Mouse (Mus musculus): ENCODE measurements around the gene Mtx1. TPM values are rescaled to one million over a fixed set of nuclear protein-coding genes. Genes with fewer than 3 reads are reported as not detected.

The Mtx1 gene
- 19.8 TPM for polyA plus RNA-seq (2014; fragmentation: Illumina TruSeq; extraction: RNeasy Lipid Tissue Mini Kit (QIAGEN cat#74804); ENCODE audit: low replicate concordance)

GRCm38 (mm10) chr3:89226900-89227299, at the start of gene Mtx1:
TSS of gene Mtx1 (minus strand) at chr3:89227088.

GRCm38 (mm10) chr3:89270051-89270755, 43.3 kb upstream of the Mtx1 start, which contains the start of gene Slc50a1:
TSS of gene Slc50a1 (minus strand) at chr3:89270570.

DNA sequence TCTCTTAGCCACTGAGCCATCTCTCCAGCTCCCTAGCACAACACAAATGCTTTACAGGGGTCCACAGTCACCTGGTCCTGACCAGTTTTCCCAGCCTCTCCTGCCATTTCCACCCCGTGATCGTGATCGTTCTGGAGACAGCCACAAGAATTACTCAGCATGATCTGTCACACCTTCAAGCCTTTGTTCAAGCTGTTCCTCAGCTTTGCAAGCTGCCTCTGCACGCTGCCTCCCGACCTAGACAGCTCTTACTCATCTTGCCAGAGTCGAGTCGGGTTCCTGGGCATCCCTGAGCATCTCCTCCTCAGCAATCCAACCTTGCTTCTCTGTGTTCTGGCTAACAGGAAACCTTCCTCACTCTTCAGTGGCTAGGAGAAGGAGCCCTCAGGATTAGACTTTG, 32.2 kb upstream of the Mtx1 start, which contains the start of gene Dpm3:
Gene Dpm3, plus strand, starts transcription at position 283 of the 400 bp plus-strand sequence.

DNA sequence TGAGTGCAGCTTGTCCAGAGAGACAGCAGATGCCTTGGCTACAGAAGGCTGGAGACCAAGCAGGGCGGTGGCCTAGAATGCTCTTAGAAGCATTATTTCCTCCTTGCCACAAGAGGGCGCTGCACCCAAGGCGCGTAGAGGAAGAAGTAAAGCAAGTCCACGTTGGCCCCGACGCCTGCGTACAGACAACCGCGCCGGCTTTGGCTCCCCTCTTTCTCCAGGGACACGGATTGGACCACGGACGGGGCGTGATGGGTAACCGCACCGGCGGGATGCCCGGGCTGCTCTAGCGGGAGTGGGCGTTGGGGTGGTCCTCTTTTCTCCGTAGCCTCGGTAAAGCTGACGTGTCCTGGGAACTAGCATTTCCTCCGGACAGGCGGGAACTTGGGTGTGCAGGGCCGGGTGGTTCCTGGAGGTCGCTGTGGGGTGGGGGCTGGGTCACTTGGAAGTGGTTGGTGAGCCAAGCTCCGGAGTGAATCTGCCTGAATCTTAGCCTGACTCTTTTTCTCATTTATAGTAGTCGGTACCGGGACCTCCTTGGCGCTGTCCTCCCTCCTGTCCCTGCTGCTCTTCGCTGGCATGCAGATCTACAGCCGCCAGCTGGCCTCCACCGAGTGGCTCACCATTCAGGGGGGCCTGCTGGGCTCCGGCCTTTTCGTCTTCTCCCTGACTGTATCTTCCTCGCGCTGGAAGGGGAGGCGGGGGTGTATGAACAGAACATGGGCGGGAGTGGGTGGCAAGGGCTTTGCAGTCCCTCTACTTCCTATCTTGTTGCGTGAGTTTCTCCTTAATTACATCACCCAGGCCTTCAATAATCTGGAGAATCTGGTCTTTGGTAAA, 19.6 kb upstream of the Mtx1 start, which contains the start of gene Trim46:
Gene Trim46, minus strand, starts transcription at position 49 of the 840 bp plus-strand sequence.

DNA sequence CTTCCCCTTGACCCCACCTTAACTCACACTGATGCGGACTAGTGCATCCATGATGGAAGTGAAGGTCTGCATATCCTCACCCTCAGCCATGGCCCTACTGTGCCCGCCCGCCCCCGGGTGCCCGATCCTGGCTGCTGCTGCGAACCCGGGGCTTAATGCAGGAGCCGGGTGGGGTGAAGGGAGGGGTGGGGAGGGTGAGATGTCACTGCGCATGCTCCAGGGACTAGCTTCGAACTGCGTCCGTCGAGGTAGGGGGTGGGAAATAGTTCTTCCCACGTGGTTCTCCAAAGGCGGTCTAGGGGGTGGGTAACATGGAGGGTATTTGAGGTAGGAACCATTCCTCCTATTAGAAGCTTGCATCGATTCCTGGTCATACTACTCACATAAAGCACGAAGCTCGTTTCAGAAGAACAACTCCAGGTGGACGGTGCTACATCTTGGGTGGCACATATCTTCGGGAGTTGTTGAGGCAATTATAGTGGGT, 18.8 kb upstream of the Mtx1 start, which contains the start of gene Krtcap2:
Gene Krtcap2, plus strand, starts transcription at position 279 of the 484 bp plus-strand sequence.

DNA sequence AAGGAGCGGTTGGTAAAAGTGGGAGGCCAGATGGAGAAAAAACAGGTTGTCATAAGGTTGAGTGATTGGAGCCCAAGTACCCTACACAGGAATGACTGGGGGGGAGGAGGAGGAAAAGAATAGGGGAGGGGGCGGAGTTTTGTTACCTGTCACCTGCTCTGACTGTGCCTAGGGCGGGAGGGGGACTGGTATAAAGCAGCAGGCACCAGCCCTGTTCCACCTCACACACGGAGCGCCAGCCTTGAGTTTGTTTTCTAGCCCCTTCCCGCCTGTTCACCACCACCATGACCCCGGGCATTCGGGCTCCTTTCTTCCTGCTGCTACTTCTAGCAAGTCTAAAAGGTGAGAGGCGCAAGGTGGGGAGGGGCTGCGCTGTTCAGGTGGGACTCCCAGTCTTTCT, 1.9 kb upstream of the Mtx1 start, which contains the start of gene Muc1:
Gene Muc1, plus strand, starts transcription at position 222 of the 400 bp plus-strand sequence.

GRCm38 (mm10) chr3:89214681-89215411, 12.0 kb downstream of the Mtx1 start, which contains the start of gene Thbs3:
TSS of gene Thbs3 (plus strand) at chr3:89215180.

GRCm38 (mm10) chr3:89202253-89203141, 24.4 kb downstream of the Mtx1 start, which contains the start of gene Gba:
TSS of gene Gba (plus strand) at chr3:89202928.

DNA sequence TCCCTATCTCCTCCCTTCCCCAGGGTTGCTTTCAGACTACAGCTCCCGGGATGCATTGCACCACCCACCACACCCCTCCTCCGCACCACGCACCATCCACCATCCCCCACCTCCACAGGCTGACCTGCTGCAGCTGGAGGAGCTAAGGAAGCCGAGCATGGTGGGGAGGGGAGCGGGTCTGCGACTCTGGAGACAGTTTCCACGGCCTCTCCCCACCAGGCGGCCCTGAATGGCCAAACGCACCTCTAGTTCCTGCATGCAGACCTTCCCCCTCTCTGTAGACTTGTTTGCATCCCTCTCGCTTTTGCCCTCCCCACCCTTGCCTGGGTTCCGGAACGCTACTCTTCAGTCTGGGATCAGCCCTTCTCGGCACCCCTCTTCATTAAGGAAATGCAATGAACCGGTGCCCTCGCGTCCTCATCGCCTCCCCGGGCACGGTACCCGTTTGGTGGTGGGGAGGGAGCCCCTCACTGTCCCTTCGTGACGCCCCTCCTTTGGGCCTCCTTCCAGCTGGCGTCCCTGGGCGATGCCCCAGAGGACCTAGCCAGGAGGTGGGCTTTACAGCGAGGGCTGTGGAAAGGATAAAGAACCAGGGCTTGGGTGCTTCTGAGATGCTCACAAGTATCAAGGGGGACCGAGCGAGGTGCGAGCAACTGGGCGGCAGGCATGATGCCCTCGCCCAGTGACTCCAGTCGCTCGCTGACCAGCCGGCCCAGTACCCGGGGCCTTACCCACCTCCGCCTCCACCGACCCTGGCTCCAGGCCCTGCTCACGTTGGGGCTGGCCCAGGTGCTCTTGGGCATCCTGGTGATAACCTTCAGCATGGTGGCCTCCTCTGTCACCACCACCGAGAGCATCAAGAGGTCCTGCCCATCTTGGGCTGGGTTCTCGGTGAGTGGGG, 43.6 kb downstream of the Mtx1 start, which contains the start of gene Fam189b:
Gene Fam189b, plus strand, starts transcription at position 86 of the 901 bp plus-strand sequence.

GRCm38 (mm10) chr3:89177242-89178106, 49.4 kb downstream of the Mtx1 start, which contains the start of gene Scamp3:
TSS of gene Scamp3 (plus strand) at chr3:89177473.

DNA sequence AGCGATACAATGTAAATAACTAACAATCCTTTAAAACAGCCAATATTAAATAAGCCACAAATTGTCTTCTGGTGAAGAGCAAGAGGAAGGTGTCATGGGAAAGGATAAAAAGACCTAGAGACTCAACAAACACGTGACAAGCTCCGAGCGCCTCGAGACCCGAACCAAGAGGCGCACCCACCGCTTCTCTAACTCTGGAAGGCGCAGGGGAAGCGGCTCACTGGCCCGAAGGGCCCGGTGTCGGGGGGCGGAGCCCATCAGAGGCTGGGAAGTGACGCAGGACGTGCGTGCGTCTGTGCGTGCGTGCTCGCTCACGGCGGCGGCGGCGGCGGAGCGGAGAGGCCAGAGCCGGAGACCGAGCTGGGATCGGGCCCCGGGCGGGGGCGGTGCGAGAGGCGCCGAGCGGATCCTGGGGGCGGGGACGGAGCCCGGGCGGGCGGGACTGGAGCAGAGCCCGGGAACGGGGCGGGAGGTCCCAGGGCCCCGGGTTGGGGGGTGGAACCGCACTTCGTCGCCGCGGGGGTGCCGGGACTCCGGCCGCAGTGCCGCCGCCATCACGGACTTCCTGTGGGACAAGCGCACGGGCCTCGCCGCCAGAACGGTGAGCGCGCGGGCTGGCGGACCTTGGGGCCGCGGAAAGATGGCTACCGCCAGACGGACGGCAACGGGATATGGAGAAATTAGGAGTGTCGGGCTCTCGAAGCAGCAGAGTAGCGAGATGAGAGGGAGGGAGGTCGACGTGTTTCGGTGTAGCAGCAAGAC, 62.2 kb downstream of the Mtx1 start, which contains the start of gene Clk2:
Gene Clk2, plus strand, starts transcription at position 290 of the 762 bp plus-strand sequence.

GRCm38 (mm10) chr3:89159616-89160344, 67.1 kb downstream of the Mtx1 start, which contains the start of gene Hcn3:
TSS of gene Hcn3 (minus strand) at chr3:89160196.

Other genes with a start within 250 kb of the Mtx1 start
- gene Rusc1, start 133.8 kb downstream of the Mtx1 start, polyA plus RNA-seq (2014; fragmentation: Illumina TruSeq; extraction: RNeasy Lipid Tissue Mini Kit (QIAGEN cat#74804); ENCODE audit: low replicate concordance): 11.3 TPM
- not detected for gene Gm43738, start 126.0 kb downstream of the Mtx1 start, polyA plus RNA-seq (2014; fragmentation: Illumina TruSeq; extraction: RNeasy Lipid Tissue Mini Kit (QIAGEN cat#74804); ENCODE audit: low replicate concordance)
- gene Fdps, start 125.1 kb downstream of the Mtx1 start, polyA plus RNA-seq (2014; fragmentation: Illumina TruSeq; extraction: RNeasy Lipid Tissue Mini Kit (QIAGEN cat#74804); ENCODE audit: low replicate concordance): 3.0 TPM
- gene Pklr, start 90.9 kb downstream of the Mtx1 start, polyA plus RNA-seq (2014; fragmentation: Illumina TruSeq; extraction: RNeasy Lipid Tissue Mini Kit (QIAGEN cat#74804); ENCODE audit: low replicate concordance): 83.2 TPM
- gene Hcn3, start 66.9 kb downstream of the Mtx1 start, polyA plus RNA-seq (2014; fragmentation: Illumina TruSeq; extraction: RNeasy Lipid Tissue Mini Kit (QIAGEN cat#74804); ENCODE audit: low replicate concordance): not detected
- 11.5 TPM for gene Clk2, start 62.3 kb downstream of the Mtx1 start, polyA plus RNA-seq (2014; fragmentation: Illumina TruSeq; extraction: RNeasy Lipid Tissue Mini Kit (QIAGEN cat#74804); ENCODE audit: low replicate concordance)
- 8.1 TPM for gene Scamp3, start 49.6 kb downstream of the Mtx1 start, polyA plus RNA-seq (2014; fragmentation: Illumina TruSeq; extraction: RNeasy Lipid Tissue Mini Kit (QIAGEN cat#74804); ENCODE audit: low replicate concordance)
- not detected for gene Fam189b, start 43.9 kb downstream of the Mtx1 start, polyA plus RNA-seq (2014; fragmentation: Illumina TruSeq; extraction: RNeasy Lipid Tissue Mini Kit (QIAGEN cat#74804); ENCODE audit: low replicate concordance)
- 6.2 TPM for gene Gba, start 24.2 kb downstream of the Mtx1 start, polyA plus RNA-seq (2014; fragmentation: Illumina TruSeq; extraction: RNeasy Lipid Tissue Mini Kit (QIAGEN cat#74804); ENCODE audit: low replicate concordance)
- not detected for gene Thbs3, start 11.9 kb downstream of the Mtx1 start, polyA plus RNA-seq (2014; fragmentation: Illumina TruSeq; extraction: RNeasy Lipid Tissue Mini Kit (QIAGEN cat#74804); ENCODE audit: low replicate concordance)
- gene Muc1, start 2.0 kb upstream of the Mtx1 start, polyA plus RNA-seq (2014; fragmentation: Illumina TruSeq; extraction: RNeasy Lipid Tissue Mini Kit (QIAGEN cat#74804); ENCODE audit: low replicate concordance): 1.3 TPM
- gene Krtcap2, start 18.9 kb upstream of the Mtx1 start, polyA plus RNA-seq (2014; fragmentation: Illumina TruSeq; extraction: RNeasy Lipid Tissue Mini Kit (QIAGEN cat#74804); ENCODE audit: low replicate concordance): 14.1 TPM
- not detected for gene Trim46, start 19.2 kb upstream of the Mtx1 start, polyA plus RNA-seq (2014; fragmentation: Illumina TruSeq; extraction: RNeasy Lipid Tissue Mini Kit (QIAGEN cat#74804); ENCODE audit: low replicate concordance)
- gene Dpm3, start 32.3 kb upstream of the Mtx1 start, polyA plus RNA-seq (2014; fragmentation: Illumina TruSeq; extraction: RNeasy Lipid Tissue Mini Kit (QIAGEN cat#74804); ENCODE audit: low replicate concordance): not detected
- 11.5 TPM for gene Slc50a1, start 43.5 kb upstream of the Mtx1 start, polyA plus RNA-seq (2014; fragmentation: Illumina TruSeq; extraction: RNeasy Lipid Tissue Mini Kit (QIAGEN cat#74804); ENCODE audit: low replicate concordance)
- gene Efna1, start 54.1 kb upstream of the Mtx1 start, polyA plus RNA-seq (2014; fragmentation: Illumina TruSeq; extraction: RNeasy Lipid Tissue Mini Kit (QIAGEN cat#74804); ENCODE audit: low replicate concordance): 8.7 TPM
- gene Efna3, start 95.9 kb upstream of the Mtx1 start, polyA plus RNA-seq (2014; fragmentation: Illumina TruSeq; extraction: RNeasy Lipid Tissue Mini Kit (QIAGEN cat#74804); ENCODE audit: low replicate concordance): 0.22 TPM
- not detected for gene Efna4, start 110.9 kb upstream of the Mtx1 start, polyA plus RNA-seq (2014; fragmentation: Illumina TruSeq; extraction: RNeasy Lipid Tissue Mini Kit (QIAGEN cat#74804); ENCODE audit: low replicate concordance)
- 1.6 TPM for gene Adam15, start 122.9 kb upstream of the Mtx1 start, polyA plus RNA-seq (2014; fragmentation: Illumina TruSeq; extraction: RNeasy Lipid Tissue Mini Kit (QIAGEN cat#74804); ENCODE audit: low replicate concordance)
- gene Dcst2, start 134.9 kb upstream of the Mtx1 start, polyA plus RNA-seq (2014; fragmentation: Illumina TruSeq; extraction: RNeasy Lipid Tissue Mini Kit (QIAGEN cat#74804); ENCODE audit: low replicate concordance): not detected
- 1.6 TPM for gene Dcst1, start 138.2 kb upstream of the Mtx1 start, polyA plus RNA-seq (2014; fragmentation: Illumina TruSeq; extraction: RNeasy Lipid Tissue Mini Kit (QIAGEN cat#74804); ENCODE audit: low replicate concordance)
- 5.2 TPM for gene Zbtb7b, start 167.7 kb upstream of the Mtx1 start, polyA plus RNA-seq (2014; fragmentation: Illumina TruSeq; extraction: RNeasy Lipid Tissue Mini Kit (QIAGEN cat#74804); ENCODE audit: low replicate concordance)
- 2.0 TPM for gene Lenep, start 175.7 kb upstream of the Mtx1 start, polyA plus RNA-seq (2014; fragmentation: Illumina TruSeq; extraction: RNeasy Lipid Tissue Mini Kit (QIAGEN cat#74804); ENCODE audit: low replicate concordance)
- 0.59 TPM for gene Flad1, start 184.8 kb upstream of the Mtx1 start, polyA plus RNA-seq (2014; fragmentation: Illumina TruSeq; extraction: RNeasy Lipid Tissue Mini Kit (QIAGEN cat#74804); ENCODE audit: low replicate concordance)
- 5.6 TPM for gene Cks1b, start 191.3 kb upstream of the Mtx1 start, polyA plus RNA-seq (2014; fragmentation: Illumina TruSeq; extraction: RNeasy Lipid Tissue Mini Kit (QIAGEN cat#74804); ENCODE audit: low replicate concordance)
- gene Shc1, start 191.4 kb upstream of the Mtx1 start, polyA plus RNA-seq (2014; fragmentation: Illumina TruSeq; extraction: RNeasy Lipid Tissue Mini Kit (QIAGEN cat#74804); ENCODE audit: low replicate concordance): 23.1 TPM
- gene Pygo2, start 203.1 kb upstream of the Mtx1 start, polyA plus RNA-seq (2014; fragmentation: Illumina TruSeq; extraction: RNeasy Lipid Tissue Mini Kit (QIAGEN cat#74804); ENCODE audit: low replicate concordance): 5.2 TPM
- 9.0 TPM for gene Pbxip1, start 209.6 kb upstream of the Mtx1 start, polyA plus RNA-seq (2014; fragmentation: Illumina TruSeq; extraction: RNeasy Lipid Tissue Mini Kit (QIAGEN cat#74804); ENCODE audit: low replicate concordance)
- gene Pmvk, start 227.5 kb upstream of the Mtx1 start, polyA plus RNA-seq (2014; fragmentation: Illumina TruSeq; extraction: RNeasy Lipid Tissue Mini Kit (QIAGEN cat#74804); ENCODE audit: low replicate concordance): not detected

All from small intestine, adult 10 weeks (tissue).